Mouse (Mus musculus) ovary, postnatal 36 days (tissue): ENCODE data around the gene Olfr888.

ENCODE experiments used
- DNase-seq: peaks from one replicate; pipeline ENCODE4 v3.0.0; 2022; ENCODE audit warnings: low spot score, mixed read lengths

The Olfr888 gene

GRCm38 (mm10) chr9:38107828-38108227 is at the start of gene Olfr888:
Gene Olfr888 (plus strand): TSS chr9:38108128.
- no peak for DNase-seq

DNA sequence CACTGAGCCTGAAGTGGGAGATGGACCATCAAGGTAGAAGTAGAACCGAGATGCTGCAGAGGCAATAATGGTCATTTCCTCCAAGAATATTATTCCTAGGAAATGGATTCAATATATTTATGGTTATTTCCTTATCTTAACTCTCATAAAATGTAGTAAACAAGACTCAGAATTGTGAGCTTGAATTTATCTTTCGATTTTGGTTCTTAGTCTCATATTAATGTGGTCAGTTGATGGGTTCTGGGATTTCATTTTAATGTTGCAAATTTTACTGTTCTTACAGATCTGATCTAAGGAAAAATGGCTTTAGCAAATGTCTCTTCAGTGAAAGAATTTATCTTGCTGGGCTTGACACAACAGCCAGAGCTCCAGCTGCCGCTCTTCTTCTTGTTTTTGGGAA is 46.9 kb upstream of the Olfr888 start, which contains the start of gene Olfr885:
Olfr885 (plus strand) TSS at position 301 of the 400 bp plus-strand sequence.
- no peak for DNase-seq

- no peak for DNase-seq
Observed at GRCm38 (mm10) chr9:38083772-38084171, 24.2 kb upstream of the Olfr888 start, which contains the start of gene Olfr887. Gene Olfr887 (plus strand): TSS chr9:38084072.

DNA sequence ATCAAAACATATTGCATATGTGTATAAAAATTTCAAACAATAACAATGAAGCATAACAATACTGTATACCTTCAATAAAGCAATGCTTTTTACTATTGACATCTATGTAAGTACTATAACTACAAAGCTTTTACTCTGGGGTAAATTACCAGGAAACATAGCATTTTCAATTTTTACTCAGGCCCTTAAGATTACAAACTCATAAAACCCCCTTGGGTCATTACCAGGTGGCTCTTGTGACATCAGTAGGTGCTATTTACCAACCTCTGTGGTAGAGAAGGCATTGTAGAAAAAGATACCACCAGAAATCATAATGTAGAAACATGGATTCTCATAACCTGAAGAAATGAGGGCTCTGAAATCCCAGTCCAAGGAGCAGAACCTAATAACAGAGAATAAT is 7.0 kb downstream of the Olfr888 start, which contains the start of gene Olfr889:
Olfr889 (plus strand) TSS at position 301 of the 400 bp plus-strand sequence.
- DNase-seq = no peak

- no peak for DNase-seq
Observed at GRCm38 (mm10) chr9:38142217-38142616, 34.3 kb downstream of the Olfr888 start, which contains the start of gene Olfr890. Gene Olfr890 (plus strand): TSS chr9:38142517.
